Mouse (Mus musculus): ENCODE results near the gene Srpk2. TPM values are rescaled to one million over a fixed set of nuclear protein-coding genes. Genes with fewer than 3 reads are reported as not detected.
"Not testable (repeated sequence)": the region's sequence is repeated elsewhere in the genome, so short reads cannot be mapped to it uniquely, and the experiment has no call there.

Srpk2 gene
- total RNA-seq, 2 experiments from 2014 or later, result 142 to 149 TPM

DNA sequence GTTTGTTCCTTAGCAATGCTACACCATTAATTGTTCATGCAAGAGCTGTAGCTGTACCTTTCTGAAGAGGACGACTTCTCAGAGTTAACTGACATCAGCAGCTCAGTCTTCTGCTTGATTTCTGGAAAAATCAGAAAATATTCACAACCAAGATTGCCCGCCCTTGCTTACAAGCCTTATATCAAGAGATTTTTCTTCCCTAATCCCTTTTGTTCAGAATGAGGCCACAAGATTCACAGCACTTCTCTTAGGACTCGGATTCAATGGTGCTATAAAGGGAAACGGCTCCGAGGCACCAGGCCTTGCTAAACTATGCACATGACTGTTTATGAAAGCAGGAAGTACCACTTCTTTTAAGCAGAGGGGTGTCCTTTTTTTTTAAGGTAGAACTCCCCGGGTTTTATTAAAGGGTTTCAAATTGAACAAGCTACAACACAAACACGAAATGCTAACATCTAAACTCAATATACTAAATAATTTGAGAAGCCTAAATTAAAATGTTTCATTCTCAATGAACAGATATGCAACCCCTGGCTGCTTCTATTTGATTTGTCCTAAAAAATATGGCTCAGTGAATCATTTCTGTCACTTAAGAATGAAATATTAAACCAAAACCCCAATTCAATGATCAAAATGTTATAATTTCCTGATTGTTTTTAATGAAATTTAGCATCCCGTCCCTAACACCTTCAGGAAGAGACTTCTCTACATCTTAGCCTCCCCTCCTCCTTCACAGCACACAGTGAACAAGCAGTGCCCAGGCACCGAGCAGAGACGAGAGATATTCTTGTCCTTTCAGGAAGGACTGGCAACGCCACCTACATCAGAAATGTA lies 67.9 kb downstream of the Srpk2 start:
- peak in 1 of 2 experiments; percentile 29 for DNase-seq (ENCODE audit: extremely low spot score in 1 of 2, low spot score in 1 of 2)

DNA sequence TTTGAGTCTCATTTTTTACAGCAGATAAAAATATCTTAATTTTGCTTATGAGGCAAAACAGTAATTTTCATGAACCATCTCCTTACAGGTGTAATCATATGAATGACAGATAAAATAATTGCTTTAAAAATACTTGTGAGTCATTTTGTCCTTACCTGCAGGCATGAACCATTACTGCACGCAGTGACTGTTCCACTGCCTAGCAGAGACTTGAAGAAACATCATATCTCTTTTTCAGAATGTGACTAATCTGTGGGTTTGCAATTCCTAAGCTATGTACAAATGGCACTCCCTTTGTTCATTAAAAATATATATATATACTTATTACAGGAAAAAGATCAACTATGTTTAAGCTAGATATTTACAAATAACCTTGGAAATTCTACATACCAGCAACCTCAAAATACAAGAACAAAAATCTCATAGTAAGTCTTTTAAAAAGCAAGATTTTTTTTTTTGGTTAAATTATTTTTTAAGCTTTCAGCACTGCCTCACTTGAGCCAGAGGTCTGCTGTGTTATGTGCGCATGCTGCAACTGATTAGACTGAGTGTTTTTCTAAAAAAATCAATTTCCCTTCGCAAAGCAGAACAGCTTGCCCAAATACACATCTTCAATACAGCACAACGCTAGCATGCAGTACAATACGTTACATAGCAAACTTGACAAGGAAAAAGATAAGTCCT lies 68.7 kb downstream of the Srpk2 start:
- no peak for DNase-seq (ENCODE audit: extremely low spot score in 1 of 2, low spot score in 1 of 2)

- DNase-seq (ENCODE audit: extremely low spot score in 1 of 2, low spot score in 1 of 2), result no peak
Measured at GRCm38 (mm10) chr5:23612856-23613255, 71.6 kb downstream of the Srpk2 start.

DNA sequence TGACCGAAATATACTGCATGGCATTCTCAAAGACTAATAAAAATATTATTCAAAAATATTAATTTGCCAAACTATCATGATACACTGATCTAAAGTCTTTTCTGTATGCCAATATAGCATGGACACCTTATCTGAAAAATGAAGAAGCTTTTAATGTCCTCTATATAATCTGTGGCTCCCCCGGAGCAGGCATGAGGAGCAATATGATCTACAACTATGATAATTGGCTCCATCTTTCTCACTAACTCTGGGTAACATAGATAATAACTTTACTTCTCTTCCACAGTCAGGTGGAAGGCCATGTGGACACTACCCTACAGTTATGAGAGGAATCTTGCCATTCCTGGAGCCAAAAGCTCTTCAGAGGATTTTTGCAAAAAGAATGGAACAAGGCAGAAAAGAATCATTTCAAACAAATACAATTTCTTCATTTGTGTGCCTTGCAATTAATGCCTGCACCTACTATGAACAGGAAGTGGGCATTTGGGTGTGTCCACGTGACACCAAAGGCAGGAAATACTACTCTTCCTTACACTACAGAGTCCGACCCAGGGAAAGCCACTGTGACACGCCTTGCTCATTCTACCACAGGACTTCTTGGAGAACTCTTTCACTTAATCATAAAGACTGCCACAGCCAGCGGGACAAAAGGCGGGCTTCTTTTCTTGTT lies 80.2 kb downstream of the Srpk2 start:
- DNase-seq (ENCODE audit: extremely low spot score in 1 of 2, low spot score in 1 of 2), result no peak

GRCm38 (mm10) chr5:23599750-23600537 lies 84.5 kb downstream of the Srpk2 start:
- DNase-seq (ENCODE audit: extremely low spot score in 1 of 2, low spot score in 1 of 2), result no peak

- no peak for DNase-seq (ENCODE audit: extremely low spot score in 1 of 2, low spot score in 1 of 2)
Measured at GRCm38 (mm10) chr5:23599171-23599570, 85.2 kb downstream of the Srpk2 start.

- no peak for DNase-seq (ENCODE audit: extremely low spot score in 1 of 2, low spot score in 1 of 2)
Measured at GRCm38 (mm10) chr5:23598491-23598890, 85.9 kb downstream of the Srpk2 start.

- no peak for DNase-seq (ENCODE audit: extremely low spot score in 1 of 2, low spot score in 1 of 2)
Measured at GRCm38 (mm10) chr5:23597999-23598398, 86.4 kb downstream of the Srpk2 start.

DNA sequence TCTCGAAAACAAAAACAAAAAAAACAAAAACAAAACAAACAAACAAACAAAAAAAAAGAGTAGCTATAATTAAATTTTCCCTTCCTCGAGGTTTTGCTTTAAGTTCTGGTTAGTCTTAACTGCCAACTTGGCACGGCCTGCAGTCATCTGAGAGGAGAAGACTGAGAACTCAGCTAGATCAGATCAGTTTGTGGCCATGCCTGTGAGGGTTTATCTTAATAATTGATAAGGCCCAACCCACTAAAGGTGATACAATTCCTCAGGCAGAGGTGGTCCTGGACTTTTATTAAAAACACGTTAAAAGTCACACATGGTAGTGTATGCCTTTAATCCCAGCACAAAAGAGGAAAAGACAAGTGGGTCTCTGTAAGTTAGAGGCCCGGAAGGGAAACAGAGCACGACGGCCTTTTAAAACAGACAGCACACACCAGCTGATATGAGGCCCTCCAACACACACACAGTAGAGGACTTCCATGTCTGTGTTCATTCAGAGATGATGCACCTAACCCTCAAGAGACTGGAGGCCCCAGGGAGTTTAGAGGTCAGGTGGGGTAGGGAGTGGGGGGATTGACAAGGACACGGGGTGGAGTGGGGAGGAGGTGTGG lies 87.1 kb downstream of the Srpk2 start:
- DNase-seq (ENCODE audit: extremely low spot score in 1 of 2, low spot score in 1 of 2), result no peak

- no peak for DNase-seq (ENCODE audit: extremely low spot score in 1 of 2, low spot score in 1 of 2)
Measured at GRCm38 (mm10) chr5:23596326-23596965, 88.0 kb downstream of the Srpk2 start.

DNA sequence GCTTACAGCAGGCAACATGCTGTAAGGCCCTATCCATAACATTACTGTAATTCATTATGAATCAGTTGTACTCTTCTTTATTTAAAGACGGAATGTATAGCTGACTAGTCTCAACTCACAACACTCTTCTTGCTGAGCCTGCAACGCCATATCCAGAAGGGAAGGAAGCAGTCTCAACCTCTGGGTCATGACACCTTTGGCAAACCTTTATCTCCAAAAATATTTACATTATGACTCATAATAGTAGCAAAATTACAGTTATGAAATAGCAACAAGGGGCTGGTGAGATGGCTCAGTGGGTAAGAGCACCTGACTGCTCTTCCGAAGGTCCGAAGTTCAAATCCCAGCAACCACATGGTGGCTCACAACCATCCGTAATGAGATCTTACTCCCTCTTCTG lies 94.1 kb downstream of the Srpk2 start:
- DNase-seq (ENCODE audit: extremely low spot score in 1 of 2, low spot score in 1 of 2), result not testable (repeated sequence)

DNA sequence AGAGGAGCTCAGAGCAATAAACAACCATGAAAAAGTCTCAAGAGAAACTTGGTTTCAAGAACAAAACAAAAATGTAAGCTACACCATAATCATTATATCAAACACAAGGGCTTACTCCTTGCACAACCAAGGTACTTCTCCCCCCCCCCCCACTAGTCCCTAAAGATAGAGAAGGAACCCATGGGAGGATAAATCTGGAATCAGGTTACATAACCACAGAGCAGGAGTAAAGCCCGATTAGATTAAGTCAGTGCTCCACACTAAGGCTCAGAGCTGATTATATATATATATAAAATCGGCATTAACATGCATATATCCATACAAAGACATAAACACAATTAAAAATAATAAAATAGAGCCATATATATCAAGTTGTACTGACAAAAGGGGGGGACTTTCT lies 96.8 kb downstream of the Srpk2 start:
- DNase-seq (ENCODE audit: extremely low spot score in 1 of 2, low spot score in 1 of 2), result no peak

DNA sequence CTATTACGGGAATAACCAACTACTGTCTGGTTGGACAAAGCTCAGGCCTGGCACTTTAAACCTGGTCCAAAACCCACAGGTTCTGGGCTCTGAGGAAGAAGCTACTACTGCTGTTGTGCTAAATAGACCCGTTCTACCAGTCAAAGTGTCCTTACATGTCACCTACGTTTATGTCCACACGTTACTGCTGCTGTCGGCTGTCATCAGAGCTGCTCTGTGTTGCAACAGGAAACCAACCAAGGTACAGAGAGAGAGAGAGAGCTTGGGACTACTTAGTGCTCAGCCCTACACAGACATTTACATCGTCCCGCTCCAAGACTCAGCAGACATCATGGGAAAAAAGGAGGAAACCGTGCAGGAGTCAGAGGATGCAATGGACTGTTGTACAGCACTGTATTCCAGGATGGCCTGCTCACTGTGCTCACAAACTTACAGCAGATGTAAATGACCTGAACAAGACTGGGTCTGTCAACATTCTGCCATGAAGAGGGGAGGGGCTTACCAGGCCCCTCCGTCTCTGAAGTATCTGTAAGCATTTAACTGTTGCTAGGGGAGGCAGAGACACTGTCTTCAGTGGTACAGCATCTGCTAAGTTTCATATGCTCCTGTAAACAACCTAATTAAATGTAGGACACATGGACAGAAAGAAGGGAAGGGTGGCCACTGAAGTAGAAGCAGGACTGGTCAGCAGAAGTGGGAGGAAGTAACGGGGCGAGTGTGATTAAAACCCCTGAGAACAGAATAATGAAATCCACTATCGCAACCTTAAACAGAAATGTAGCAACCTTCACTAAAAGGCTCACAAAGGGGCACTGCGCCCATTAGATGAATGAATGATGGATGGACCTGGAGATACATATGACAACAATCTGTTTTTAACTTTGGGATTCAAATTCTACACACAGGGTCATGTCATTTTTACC lies 97.6 kb downstream of the Srpk2 start:
- no peak for DNase-seq (ENCODE audit: extremely low spot score in 1 of 2, low spot score in 1 of 2)

DNA sequence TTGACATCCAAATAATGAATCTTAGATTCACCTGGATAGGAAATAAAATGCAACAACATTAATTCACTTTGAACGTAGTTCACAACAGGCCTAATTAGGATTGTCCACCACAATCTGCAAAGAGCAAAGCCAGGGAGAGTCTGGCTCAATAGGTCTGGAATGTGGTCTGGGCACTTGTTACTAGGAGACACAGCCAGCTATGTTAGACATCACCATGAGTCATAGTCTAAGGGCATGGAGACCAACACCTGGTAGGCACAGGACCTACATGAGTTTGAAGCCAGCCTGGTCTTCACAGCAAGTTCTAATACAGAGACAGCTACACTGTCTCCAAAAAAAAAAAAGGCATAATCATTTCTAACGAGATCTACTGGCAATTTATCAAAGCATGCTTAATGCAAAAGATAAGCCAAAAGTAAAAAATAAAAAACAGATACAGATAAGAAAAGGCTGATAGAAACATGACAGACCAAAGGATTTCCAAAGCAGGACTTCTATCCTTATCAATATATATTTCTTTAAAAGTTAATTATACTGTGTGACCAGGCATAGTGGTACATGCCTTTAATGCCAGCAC lies 102.8 kb downstream of the Srpk2 start:
- no peak for DNase-seq (ENCODE audit: extremely low spot score in 1 of 2, low spot score in 1 of 2)

DNA sequence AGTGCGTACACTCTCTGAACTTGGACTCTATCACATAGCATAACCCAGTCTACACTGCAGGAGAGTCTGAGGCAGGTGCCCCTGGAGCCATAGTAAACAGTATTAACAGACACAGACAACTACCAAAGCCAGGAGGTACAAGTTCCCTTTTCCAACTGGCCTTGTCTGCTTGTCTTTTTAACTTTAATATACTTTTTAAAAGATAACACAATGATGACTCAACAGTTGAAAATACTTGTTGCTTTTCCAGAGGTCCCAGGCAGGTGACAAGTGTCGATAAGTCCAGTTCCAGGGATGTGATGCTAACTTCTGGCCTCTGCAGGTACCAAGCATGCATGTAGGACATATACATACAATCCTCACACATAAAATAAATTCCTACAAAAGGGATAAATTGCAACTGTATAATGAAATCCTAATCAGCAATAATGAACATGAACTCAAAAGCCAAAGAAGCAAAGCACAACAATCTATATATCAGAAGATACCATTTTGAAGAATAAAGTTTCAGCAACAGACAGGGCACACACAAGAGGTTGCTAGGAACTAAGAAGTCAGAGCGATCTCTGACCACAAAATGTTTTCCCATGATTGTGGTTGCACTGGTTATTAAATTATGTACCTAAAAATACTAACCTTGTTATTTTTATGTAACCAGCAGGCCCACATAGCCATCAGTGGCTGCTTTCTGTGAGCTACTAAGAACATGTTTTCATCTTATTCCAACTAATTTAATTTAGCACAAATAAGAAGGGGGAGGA lies 105.1 kb downstream of the Srpk2 start:
- no peak for DNase-seq (ENCODE audit: extremely low spot score in 1 of 2, low spot score in 1 of 2)

DNA sequence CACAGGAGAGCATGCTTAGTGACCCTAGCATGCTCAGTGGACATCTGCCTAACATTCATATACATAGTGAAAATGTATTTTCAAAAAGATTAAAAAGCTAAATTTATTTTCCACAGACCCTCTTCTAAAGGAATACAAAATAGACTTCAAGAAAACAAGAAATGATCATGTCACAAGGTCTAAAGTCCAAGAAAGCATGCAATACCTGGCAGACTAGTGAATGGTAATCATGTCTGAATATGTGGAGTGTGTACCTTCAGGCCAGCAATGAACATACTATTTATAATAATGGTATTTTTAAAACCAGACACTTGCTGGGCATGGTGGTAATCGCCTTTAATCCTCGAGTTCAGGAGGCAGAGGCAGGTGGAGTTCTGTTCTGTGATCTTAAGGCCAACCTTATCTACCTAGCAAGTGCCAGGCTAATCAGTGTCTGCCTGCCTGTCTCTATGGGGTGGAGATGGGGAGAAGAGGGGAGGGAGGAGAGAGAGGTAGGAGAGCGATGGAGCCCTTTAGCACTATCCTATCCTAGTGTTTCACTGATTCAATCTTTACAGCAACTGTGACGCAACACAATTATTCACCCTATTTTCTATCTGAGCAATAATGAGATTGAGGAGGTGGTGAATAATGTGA lies 106.0 kb downstream of the Srpk2 start:
- DNase-seq (ENCODE audit: extremely low spot score in 1 of 2, low spot score in 1 of 2), result no peak

GRCm38 (mm10) chr5:23577847-23578246 lies 106.6 kb downstream of the Srpk2 start:
- DNase-seq (ENCODE audit: extremely low spot score in 1 of 2, low spot score in 1 of 2), result no peak
